Mouse (Mus musculus) spleen, embryonic (tissue): Measurements from ENCODE around the gene Ms4a10.

ENCODE experiments used
- CTCF ChIA-PET: fragments of 350-600 bp; sonication (Branson Sonifier 250); formaldehyde crosslinking; loops from one replicate; lab custom pipeline; 2022; lab: Charles Lee

Gene Ms4a10

DNA sequence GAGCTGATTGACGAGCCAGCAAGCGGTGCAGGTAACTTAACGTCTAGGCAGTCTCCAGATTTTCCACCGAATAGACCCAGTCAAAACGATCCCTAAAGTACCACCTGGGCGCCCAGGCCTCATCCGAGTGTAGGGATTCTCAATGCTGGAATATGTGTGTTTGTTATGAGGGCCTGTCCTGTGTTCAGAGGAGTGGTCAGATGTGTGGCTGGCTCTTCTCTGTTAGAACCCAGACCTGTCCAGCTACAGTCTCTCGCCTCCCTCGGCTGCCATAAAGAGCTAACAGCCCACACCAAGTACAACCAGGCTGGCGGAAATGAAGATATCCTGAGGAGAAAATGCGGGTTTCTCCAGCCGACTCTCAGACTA is 14.5 kb downstream of the Ms4a10 start:
- CTCF ChIA-PET = interaction anchor here (0.9 kb wide), 1 partner anchor 47 kb away, joined by 3 read pairs; no protein-coding TSS in a partner anchor

DNA sequence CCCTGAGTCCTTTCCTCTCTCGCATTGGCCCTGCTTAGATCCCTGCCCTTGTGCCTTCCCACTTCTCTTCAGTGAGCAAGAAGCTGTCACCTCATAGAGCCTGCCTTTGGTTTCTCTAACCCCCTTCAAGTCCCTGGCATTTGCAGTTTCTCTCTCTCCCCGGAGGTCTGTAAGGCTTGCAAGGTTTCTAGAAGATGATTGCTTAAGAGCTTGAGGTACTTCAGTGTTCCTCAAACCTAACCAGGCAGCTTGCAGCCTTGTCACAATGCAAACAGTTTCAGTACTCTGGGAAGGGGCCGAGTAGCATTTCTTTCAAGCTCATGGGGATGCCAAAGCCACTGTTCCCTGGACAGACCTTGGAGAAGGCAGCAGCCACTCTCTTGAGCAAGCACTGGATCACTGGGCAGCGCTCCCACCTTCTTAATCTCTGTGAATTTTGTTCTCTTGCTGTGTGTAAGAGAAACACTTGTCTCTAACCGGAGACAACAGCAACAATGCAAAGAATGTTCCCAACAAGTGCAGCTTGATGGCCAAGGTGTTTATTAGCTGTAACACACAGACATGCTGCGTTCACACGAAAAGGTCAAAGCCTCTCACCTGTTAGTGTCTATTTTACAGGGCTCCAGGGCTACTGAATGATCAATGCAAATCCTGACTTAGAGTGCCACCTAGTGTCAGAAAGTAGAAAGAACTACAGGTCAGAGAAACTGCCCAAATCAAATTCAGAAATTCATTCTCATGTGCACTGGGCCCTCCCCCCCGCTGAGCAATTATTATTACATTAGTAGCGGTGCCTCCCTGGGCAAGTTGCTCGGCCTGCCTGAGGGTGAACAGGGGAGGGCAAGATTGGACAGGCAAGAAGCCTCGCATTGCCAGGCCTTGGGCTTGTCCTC is 15.1 kb downstream of the Ms4a10 start:
- CTCF ChIA-PET = interaction anchor here (0.9 kb wide), 1 partner anchor 47 kb away, joined by 3 read pairs; no protein-coding TSS in a partner anchor

DNA sequence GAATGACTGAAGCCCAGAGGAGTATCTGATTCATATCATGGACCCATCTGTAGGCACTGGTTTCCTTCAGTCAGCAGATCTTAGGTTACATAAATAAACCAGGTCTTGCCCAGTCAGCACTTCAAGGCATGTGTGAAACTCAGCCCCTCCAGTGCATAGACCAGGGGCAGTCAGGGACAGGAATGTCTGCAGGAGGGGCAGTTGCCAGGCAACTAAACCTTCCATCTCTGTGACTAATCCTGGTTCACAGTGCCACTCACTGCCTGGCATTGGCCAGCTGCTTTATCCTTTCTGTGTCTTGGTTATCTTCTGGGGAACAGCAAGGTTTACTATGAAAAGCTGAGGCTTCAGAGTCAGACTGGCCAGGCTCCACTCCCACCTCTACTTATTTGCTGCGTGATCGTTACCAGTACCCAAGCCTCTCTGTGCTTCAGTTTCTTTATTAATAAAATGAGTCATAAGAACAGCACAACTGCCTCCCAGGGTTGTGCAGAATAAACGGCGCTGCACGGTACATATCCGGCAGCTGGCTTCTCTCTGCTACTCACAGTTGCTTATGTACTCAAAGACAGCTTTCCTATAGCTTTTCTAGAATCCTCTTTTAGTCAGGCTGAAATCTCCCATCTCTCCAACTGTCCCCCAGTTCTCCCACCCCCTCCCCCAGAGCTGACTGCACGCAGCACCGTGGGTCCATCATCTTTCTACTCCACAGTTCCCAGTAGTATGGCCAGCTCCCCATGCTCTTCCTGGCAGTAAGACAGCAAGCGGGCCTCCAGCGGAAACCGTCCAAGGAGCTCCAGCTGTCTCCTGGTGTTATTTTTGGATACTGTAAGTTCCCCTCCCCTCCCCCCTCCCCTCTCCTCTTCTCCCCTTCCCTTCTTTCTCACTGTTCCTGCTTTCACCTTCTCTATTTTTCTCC is 22.2 kb downstream of the Ms4a10 start:
- CTCF ChIA-PET = interaction anchor here (0.5 to 0.7 kb wide), 3 partner anchors 232 to 1057 kb away, joined by 5 to 6 read pairs (median 6); no protein-coding TSS in a partner anchor

DNA sequence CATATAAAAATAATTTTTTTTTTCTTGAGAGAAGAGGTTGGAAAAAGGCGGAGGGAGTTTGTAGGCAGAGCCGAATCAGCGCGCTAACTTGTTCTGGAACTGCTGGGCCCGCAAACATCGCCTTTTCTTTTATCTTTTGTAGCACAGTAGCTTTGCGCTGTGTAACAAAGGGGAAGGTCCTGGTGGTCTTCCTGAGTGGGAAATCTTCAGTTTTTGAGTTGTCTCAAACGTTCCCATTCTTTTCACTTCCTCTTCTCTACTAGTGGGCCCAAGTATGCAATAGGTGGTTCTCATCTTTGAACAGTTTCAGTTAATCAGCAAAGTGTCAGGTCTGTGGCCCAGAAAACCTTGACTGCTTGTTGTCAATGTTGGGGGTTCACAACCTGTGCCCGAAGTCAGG is 24.9 kb downstream of the Ms4a10 start:
- CTCF ChIA-PET = interaction anchor here (0.7 kb wide), 1 partner anchor 167 kb away, joined by 14 read pairs; no protein-coding TSS in a partner anchor

DNA sequence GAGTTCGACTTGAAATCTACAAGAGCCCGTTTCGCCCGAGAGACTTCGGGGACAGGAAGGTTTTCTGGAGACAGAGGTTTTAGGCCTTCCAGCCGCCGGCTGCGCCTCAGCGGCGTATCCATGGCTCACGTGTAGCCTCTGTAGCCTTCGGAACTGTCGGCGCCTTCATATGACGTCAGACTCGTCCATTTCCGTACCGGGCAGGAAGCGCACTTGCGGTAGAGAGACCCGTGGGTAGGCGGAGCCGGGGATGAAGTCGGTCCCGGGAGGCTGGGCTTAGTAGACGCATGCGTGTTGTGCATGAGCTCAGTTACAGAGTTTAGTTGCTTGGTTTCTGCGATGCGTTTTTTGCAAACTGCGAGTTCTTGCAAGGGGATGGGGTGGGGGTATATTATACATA is 25.4 kb downstream of the Ms4a10 start, which contains the start of gene Ccdc86:
TSS of gene Ccdc86 (minus strand) at position 155 of the 400 bp plus-strand sequence.
- CTCF ChIA-PET = interaction anchor here (0.7 kb wide), 1 partner anchor 167 kb away, joined by 14 read pairs; no protein-coding TSS in a partner anchor

DNA sequence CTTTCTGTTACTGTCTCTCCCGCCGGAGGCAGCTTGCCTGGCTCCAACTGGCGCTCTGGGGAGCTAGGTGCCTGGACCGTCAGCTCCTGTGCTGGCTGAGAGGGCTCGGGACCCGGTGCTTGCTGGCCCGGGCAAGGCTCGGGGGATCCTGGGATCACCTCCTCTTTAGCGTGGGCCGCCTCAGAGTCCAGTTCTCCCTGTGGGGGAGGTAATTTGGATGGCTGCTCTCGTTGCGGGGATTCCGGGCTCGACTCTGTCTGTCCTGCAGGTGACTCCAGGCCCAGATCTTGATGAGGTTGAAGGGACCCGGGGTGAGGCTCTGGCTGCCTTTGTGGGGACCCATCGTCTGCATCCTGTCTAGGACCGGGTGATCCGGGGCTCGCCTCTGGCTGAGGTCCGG is 26.1 kb downstream of the Ms4a10 start:
- CTCF ChIA-PET = no interaction called here

DNA sequence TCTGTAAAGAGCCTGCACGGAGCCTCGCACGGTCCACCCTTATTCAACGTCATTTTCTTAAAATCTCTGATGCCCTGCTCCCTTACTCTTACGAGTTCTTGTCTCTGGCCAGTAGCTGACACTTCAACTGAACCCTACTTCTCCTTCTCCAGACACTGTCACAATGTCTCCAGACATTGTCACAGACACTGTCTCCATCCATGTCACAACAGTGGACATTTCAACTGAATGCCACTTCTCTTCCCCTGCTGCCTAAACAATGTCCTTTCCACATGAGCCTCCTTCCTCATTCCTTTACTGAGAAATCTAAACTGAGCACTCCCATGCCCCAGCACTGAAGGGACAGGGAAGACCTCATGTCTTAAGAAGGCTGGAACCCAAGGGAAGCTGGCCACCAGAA is 27.3 kb downstream of the Ms4a10 start:
- CTCF ChIA-PET = no interaction called here

DNA sequence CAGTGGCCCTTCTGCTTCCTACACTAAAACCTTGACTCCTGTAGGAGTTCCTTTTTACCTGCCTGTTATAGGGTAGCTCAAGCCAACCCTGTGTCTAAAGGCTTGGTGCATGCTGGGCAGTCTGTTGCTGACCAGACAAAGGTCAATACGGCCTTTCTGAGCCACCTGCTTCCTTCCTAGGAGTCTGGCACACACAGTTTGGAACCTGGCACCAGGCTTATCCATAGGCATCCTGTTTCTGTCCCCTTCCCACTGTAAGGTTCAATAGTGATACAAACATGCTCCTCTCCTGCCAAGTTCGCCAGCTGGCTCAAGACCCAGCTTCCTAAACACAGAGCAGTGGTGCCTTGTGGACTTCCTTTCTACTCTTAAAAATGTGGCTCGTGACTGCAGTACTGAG is 28.0 kb downstream of the Ms4a10 start:
- CTCF ChIA-PET = no interaction called here

DNA sequence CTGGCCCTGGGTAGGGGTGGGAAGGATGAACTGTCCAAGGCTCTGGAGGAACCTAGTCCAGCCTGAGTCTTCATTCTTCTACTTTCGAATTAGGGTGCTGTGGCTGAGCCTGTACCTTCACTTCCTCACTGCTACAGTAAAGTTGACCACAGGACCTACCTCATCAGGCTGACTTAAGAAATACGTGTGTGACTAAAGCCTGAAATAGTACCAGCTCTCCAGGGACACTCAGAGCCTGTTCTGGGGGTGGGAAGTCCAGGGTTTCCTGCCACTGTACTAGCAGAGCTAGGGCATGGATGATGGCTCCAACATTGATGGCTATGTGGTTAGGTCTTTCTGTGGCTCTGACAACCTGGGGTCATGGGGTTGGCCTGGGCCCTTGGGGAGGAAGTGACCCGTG is 30.5 kb downstream of the Ms4a10 start:
- CTCF ChIA-PET = interaction anchor here (0.8 kb wide), 1 partner anchor 35 kb away, joined by 5 read pairs; no protein-coding TSS in a partner anchor

DNA sequence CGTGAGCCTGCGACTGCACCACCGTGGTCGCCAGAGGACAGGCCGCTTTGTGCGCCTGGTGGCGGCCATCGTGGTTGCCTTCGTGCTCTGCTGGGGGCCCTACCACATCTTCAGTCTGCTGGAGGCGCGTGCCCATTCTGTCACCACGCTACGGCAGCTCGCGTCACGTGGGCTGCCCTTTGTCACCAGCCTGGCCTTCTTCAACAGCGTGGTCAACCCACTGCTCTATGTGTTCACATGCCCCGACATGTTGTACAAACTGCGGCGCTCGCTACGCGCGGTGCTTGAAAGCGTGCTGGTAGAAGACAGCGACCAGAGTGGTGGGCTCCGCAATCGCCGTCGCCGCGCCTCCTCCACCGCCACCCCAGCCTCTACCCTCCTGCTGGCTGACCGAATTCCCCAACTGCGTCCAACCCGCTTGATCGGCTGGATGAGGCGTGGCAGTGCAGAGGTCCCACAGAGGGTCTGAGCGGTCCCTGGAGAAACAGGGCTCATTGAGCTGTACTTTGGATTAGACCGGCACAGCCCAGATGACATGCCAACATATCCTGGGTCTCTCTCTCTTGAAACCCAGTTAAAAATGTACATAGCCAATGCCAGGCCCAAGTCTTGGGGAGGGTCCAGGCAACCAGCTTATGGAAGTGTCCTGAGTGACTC is 33.5 kb downstream of the Ms4a10 start:
- CTCF ChIA-PET = interaction anchor here (0.5 kb wide), 2 partner anchors 25 to 978 kb away, joined by 4 to 6 read pairs; no protein-coding TSS in a partner anchor

DNA sequence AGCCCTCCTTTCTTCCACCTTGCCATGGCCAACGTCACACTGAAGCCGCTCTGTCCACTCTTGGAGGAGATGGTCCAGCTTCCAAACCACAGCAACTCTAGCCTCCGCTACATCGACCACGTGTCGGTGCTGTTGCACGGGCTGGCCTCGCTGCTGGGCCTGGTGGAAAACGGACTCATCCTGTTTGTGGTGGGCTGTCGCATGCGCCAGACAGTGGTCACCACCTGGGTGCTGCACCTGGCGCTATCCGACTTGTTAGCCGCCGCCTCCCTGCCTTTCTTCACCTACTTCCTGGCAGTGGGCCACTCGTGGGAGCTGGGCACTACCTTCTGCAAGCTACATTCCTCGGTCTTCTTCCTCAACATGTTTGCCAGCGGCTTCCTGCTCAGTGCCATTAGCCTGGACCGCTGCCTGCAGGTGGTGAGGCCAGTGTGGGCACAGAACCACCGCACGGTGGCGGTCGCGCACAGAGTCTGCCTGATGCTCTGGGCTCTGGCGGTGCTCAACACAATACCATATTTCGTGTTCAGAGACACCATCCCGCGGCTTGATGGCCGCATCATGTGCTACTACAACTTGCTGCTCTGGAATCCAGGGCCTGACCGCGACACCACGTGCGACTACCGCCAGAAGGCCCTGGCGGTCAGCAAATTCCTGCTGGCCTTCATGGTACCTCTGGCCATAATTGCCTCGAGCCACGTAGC is 34.2 kb downstream of the Ms4a10 start:
- CTCF ChIA-PET = no interaction called here

DNA sequence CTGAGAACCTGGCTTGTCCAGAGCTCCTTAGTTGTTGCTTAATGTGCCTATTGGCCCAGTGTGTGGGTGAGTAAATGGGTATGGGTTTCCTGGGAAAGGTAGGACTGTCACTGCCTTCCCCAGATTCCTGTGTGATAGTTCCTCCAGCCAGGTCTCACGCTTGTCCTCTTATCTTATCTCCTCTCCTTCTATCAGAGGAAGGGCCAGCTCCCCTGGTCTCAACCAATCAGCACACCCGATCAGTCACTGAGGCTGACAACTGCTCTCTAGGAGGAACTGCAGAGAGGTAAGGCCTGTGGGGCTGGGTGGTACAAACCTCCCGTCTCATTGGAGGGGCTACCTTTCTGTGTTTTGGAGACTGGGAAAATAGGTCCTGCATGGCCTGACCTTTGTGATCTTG is 35.7 kb downstream of the Ms4a10 start:
- CTCF ChIA-PET = no interaction called here

DNA sequence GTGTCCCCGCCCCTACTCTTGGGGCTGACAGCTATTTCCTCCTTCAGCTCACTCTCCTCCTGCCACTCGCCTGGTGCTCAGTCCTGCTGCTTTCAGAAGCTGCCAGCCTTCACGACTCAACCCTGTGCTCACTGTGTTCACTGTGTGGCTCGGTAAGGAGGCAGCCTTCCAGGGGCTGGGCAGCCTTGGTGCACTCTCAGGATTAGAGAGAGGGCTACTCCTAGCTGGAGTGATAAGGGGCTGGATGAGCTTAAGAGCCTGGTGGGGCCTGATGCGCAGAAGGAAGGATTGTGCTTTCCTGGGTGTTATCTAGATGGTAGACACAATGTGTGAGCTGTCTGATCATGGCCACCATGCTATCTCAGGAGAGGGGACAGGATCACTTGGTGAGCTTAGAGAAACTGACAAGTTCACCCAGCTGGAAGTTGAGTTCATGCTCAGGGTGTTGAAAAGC is 37.3 kb downstream of the Ms4a10 start, which contains the start of gene Ptgdr2:
TSS of gene Ptgdr2 (plus strand) at position 51 of the 454 bp plus-strand sequence.
- CTCF ChIA-PET = no interaction called here

DNA sequence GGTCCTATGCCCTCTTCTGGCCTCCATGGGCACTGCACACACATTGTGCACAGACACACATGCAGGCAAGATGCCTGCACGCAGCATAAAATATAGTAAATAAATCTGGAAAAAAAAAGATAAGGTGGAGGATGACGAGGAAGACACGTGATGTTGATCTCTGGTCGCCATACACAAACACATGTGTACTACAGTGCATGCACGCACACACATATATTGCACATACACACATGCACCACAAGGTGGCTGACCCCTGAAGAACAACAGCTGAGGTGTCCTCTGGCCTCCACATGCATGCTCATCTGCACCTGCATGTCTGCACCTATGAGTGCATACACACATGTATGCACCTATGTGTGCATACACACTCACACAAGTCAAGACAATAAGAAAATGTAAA is 38.4 kb downstream of the Ms4a10 start:
- CTCF ChIA-PET = no interaction called here

DNA sequence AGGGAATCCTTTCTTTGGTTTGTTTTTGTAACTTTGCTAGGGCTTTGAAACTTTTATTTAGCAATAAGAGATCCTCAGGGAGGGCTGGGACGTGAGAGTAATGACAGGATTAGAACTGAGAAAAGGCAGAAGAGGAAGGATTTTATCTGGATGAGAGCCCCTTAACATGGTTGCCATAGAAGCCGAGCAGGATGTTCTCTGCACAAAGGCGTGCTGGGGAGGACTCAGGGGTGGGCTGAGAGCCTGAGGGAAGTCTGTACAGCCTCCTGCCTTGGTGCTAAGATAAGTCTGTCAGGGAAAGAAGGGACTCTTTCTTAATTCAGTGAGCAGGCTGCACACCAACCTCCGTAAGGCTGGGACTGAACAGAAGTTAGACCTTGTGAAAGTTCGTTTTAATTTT is 39.4 kb downstream of the Ms4a10 start:
- CTCF ChIA-PET = no interaction called here

DNA sequence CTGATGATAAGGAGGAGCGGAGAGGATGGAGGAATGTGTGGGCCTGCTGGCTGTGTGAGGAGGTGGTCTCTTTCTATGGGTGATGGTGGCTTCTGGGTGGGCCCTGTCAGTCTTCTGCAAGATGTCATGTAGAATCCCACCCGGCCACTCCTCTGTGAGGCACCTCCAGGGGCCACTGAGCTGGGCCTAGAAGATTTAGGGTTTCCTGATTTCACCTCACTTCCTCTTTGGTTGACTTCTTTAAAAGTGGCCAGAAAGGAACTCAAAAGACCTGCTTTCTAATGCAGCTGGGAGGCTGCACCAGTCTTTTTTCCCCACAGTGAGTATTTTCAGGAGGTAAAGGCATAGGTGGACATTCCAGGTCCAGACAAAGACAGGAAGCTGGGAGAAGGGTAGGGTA is 43.8 kb downstream of the Ms4a10 start:
- CTCF ChIA-PET = no interaction called here

DNA sequence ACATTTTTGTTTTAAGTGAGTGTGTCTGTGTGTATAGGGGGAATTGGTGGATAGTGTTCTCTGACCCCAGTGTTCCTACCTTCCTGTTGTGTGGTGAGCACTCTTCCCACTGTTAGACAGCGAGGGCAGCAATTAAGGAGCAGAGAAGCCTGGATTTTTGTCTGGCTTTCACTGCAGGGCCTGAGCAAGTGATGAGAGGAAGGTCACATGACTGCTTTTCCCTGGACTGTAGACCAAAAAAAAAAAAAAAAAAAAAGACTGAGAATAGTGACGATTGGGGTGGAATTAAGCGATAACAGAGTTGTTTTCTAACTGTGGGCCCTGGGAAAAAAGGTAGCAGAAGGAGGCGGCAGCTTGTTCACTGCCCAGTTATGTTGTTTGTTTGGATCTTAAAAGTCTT is 47.8 kb downstream of the Ms4a10 start:
- CTCF ChIA-PET = no interaction called here

DNA sequence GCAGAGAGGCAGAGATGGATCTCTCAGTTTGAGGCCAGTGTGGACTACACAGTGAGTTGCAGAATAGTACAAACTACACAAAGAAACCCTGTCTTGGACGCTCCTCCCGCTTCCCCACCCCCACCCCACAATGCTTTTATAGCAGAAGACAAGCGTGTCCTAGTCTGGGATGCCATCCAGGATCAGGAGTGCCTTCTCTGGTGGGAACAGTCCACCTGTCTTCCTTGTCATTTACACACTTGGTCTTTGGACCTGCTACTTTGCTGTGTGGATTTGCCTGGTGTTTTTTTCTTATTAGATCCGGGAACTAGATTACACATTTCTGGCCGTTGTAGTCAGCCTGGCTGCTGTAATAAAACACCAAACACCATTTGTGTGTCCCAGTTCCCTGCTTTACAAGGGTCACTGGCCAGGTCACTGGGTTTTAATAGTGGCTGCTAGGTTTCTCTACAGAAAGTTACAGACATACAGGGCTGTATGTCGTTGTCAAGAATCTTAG is 48.3 kb downstream of the Ms4a10 start:
- CTCF ChIA-PET = no interaction called here

DNA sequence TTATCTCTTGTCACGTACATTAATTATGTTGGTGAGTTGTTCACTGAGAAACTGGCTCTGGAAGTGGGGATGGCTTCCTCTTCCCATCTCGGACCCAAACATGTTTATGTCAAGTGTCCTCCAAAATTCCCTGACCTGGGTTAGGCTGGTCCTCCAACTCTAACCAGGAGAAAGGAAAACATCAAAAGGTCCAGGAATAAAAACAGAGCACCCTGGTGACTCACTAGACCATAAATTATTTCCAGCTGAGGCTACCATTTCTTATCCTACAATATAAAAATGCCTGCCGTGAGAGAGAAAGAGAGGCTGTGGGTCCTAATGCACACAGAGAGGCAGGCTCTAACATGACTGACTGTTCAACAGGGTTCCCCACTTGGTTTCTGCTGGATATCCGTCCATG is 50.2 kb downstream of the Ms4a10 start:
- CTCF ChIA-PET = no interaction called here

DNA sequence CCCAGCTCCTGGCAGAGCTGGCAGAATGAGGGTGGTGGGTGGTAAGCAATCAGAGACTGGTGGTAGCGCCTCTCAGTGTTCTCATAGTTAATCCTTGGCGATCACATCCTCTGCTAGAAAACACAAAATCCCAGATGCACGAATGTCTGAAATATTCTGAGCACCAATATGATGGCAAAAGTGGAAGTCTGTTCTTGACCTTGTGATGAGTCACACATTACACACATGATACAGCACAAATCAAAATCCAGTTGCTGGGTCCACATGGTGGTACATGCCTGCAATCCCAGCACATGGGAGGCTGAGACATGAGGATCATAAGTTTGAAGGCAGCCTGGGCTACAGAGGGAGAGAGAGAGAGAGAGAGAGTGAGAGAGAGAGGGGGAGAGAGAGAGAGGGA is 53.4 kb downstream of the Ms4a10 start:
- CTCF ChIA-PET = no interaction called here
